Mouse (Mus musculus) MN1 (cell line): ENCODE data around the gene Spen.

Experiments used
- DNase-seq: peaks from one replicate; pipeline ENCODE4 v3.0.0-alpha.2; 2016; ENCODE audit warnings: low spot score

The Spen gene

GRCm38 (mm10) chr4:141420886-141421285, 117.5 kb downstream of the Spen start:
- DNase-seq: no peak

- no peak for DNase-seq
Measured at GRCm38 (mm10) chr4:141420192-141420829, 118.1 kb downstream of the Spen start, which contains the start of gene Hspb7. Gene Hspb7, plus strand, starts transcription at chr4:141420779.

GRCm38 (mm10) chr4:141419398-141420191, 118.8 kb downstream of the Spen start:
- no peak for DNase-seq
